Mouse (Mus musculus) retina, postnatal 7 days (tissue): ENCODE measurements around the gene Tbcc.

ENCODE experiments used
- DNase-seq: peaks from one replicate; pipeline ENCODE4 v3.0.0-alpha.2; 2012; ENCODE audit warnings: low read depth, low spot score

The Tbcc gene

DNA sequence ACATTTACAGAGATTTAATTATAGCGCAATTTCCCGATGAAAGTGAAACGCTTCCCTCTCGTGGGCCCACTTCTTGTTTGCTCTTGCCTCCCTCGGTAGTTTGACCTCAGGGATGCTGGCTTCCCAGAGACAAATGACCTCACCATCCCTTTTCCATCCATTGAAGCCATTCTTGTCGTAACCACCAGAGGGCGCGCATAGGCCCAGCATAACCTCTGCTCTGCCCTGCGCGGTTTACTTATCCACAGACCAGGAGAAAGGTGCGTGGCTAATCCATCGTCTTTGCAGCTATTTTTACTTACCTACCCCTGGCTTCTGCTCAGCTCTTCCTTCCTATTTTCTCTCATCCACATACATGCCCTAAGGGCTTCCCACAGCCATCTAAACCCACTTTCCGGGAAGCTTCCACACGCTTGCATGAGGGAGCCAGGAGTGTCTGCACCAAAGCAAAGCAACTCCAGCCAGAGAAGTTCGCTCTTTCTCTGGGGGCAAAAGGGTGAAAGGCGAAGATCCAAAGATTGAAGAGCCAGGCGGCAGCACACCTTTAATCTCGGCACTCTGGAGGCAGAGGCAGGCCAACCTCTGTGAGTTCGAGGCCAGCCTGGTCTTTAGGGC is 13.5 kb downstream of the Tbcc start:
- DNase-seq, result peak; percentile 84

GRCm38 (mm10) chr17:46910186-46910585 is 19.7 kb downstream of the Tbcc start, which contains the start of gene Prph2:
Gene Prph2, plus strand, starts transcription at chr17:46910459.
- peak; percentile 81 for DNase-seq

- DNase-seq, result peak; percentile 89
Observed at GRCm38 (mm10) chr17:46912331-46912730, 21.8 kb downstream of the Tbcc start.

GRCm38 (mm10) chr17:46915129-46915528 is 24.6 kb downstream of the Tbcc start:
- DNase-seq, result no peak

DNA sequence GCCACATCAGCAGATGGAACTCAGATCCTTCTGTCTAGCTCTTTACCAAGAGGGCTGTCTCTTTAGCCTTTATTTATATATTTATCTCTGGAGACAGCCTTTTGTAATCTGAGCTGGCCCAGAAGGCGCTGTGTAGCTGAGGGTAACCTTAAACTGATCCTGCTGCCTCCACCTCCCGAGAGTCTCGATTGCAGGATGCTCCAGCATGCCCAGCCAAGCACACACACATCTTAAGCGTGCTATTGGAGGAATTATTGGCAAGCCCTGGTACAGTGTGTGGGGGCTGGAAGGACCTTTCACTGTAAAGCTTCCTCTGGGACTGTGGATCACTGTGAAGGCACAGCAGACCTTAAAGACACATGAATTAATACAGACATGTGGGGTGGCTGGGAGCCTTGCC is 28.5 kb downstream of the Tbcc start:
- DNase-seq, result no peak

DNA sequence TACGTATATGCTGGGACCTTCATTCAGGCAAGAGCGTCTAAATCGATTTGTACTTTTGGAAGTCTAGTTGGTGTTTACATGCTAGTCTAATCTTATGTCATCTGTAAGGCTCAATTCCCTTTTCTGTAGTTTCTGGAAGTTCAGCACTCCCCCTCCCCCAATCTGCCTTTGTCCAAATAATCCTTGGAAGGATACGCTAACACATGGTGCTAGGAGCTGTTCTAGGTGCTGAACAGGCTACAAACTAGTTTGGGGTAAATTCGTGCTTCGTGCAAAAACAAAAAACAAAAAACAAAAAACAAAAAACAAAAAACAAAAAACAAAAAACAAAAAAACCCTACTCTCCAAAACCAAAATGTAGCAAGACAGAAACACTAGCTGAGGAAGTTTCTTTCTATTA is 30.4 kb downstream of the Tbcc start:
- DNase-seq, result no peak

DNA sequence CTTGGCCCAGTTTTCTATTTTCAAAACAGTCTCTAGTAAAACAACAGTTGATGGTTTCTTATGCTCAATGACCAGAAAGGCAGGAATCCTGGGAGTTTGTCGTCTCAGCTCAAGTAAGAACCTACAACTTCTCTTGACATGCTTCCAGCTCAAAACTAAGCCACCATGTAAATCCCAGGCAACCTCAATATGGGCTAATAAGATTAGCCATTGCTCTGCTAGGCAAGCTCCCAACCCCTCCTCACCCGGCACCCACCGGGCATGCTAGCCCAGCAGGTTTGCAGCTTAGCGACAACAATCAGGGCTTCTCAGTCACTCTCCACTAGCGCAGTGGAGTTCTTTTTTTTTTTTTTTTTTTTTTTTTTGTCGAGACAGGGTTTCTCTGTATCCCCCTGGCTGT is 35.7 kb downstream of the Tbcc start:
- DNase-seq, result peak; percentile 74

DNA sequence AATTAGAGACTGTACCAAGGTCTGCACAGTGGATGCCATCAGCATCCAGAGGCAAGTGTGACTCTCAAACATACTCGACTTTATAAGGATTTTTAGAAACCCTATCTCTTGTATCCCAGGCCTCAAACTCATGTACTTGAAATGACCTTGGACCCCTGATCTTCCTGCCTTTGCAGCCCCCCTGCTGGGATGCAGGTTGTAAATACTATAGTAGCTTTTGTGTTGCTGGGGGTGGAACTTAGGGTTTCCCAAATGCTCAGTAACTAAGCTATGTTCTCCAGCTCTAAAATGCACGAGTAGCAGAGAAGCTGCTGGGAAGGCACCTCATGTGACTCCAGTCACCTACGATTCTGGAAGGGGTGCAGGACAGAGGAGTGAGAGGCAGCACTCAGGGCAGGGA is 36.5 kb downstream of the Tbcc start:
- DNase-seq, result no peak

GRCm38 (mm10) chr17:46927781-46928180 is 37.3 kb downstream of the Tbcc start:
- no peak for DNase-seq

DNA sequence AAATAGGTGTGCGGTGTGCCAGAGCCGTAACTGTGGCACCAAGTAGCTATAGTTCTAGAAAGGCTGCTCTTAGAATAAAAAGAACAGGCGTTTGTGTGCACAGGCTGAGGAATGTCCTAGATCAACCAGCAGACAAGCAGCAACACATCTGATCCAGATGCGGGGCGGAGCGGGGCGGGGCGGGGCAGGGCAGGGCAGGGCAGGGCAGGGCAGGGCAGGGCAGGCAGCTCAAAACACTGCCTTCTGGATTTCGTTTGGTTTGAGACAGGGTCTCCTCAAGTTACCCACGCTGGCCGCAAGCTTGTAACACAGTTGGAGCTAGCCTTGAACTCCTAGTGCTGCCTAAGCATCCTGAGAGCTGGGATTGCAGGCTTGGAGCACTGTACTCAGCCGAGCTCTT is 38.8 kb downstream of the Tbcc start:
- no peak for DNase-seq

DNA sequence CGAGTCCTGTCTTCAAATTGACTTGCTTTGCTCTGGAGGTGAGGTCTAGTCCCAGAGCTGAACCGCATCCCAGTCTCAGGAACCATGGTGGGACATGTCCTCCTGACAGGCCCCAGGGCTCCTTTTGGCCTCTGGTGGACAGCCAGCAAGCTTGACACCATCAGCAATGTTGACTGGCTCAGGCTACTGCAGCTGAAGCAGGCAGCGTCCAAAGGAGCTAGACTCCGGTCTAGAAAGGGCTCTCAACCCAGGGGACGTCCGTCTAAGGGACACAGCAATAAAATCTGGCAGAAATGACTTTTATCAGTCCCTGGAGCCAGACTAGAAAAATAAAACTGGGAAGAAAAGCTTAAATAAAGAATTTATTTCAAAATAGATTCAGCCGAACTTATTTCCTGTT is 39.4 kb downstream of the Tbcc start:
- DNase-seq, result no peak

- no peak for DNase-seq
Observed at GRCm38 (mm10) chr17:46932961-46933360, 42.5 kb downstream of the Tbcc start.

GRCm38 (mm10) chr17:46933557-46934348 is 43.3 kb downstream of the Tbcc start:
- DNase-seq, result peak; percentile 54

- DNase-seq, result no peak
Observed at GRCm38 (mm10) chr17:46940461-46940860, 50.0 kb downstream of the Tbcc start.
